Mouse (Mus musculus): ENCODE measurements around the gene Taar8b.

DNA sequence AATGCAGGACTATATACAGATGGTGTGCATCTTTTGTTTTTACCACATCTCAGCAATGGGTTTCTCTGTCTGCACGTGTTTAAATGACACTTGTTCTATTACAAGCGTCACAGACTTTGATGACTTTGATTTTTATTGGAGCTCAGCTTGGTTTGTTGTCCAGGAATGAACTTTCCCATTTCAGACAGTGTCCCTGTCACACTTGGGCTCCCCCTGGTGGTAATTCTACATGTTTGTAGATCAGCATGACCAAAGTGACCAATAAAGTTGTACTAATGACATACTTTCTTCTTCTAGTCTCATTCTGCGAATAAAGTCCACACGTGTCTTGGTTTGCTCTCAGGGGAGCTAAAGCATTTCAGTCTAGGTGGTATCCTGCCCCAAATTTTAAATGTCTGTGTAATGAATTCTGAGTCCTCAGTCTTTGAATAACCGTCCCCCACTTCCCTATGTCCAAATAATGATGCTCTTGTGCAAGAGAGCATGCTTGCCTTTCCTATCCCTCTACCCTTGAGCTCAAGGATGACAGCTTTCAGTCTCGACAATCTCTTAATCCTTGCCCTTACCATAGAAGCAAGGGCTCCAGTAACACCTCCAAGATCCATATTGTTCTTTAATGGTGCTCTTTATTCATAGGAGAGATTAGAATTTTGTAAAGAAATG is 19.2 kb upstream of the Taar8b start:
- TF ChIP-seq CTCF (conservative IDR thresholded peaks at IDR 0.05; ENCODE audit: low read length) (peak; percentile 60), NANOG (IDR thresholded peaks at IDR 0.05; ENCODE audit: borderline replicate concordance, low read length) (no peak)
